Mouse (Mus musculus): ENCODE results near the gene Icos. TPM values are rescaled to one million over a fixed set of nuclear protein-coding genes. Genes with fewer than 3 reads are reported as not detected.

Icos gene
- total RNA-seq, 2 experiments from 2014 or later = 0.08 to 0.34 TPM

DNA sequence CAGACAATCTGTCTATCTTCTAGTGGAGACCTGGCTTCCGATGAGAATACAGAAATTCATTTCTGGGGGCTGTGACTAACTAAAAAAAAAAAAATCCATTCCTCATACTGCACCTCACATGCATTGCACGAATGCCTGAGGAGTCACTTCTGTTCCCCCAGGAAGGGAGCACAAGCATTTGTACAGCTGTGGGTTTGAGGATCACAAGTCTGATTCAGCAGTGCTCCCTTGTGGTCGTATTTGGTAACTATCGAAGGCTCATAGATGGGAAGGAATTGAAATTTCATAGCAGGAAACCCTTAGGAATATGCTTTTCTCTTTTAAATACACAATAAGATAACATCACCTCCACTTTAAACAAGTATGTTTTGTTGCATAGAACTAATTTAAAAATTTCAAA, 16.6 kb upstream of the Icos start:
- no peak for DNase-seq (ENCODE audit: low spot score in 2 of 2)

DNA sequence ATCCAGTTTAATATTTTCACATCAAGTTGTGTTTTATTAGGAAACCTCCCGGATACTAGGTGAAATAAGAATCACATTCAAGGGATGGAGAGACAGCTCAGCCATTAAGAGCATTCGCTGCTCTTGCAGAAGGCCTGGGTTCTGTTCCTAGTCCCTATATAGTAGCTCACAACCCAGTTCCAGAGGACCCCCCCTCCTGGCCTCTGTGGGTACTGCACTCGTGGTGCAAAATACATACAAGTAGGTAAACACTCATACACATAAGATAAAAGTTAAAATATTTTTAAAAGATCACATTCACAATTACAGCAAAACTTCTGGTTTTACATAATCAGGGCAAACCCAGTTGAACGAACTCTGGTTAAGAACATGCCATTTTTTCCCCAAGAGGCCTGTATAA, 15.6 kb upstream of the Icos start:
- DNase-seq (ENCODE audit: low spot score in 2 of 2) = no peak

DNA sequence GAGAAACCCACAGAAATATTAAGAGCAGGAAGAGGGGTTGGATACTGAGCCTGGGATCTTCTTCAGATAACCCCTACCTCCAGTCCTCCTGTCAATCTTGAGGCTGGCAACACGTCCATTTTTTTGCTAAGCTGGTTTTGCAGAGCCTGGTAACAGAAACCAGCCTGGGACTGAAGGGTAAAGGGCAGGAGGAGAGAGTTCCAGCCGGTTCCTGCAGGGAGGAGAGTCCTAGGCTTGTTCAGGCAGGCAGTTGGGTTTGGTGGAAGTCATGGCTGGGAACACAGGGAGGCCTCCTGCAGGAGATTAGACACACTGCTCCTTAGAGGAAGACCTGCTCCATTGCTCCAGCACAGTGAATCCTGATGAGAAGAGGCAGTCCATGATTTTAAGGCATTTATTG, 10.2 kb upstream of the Icos start:
- no peak for DNase-seq (ENCODE audit: low spot score in 2 of 2)

DNA sequence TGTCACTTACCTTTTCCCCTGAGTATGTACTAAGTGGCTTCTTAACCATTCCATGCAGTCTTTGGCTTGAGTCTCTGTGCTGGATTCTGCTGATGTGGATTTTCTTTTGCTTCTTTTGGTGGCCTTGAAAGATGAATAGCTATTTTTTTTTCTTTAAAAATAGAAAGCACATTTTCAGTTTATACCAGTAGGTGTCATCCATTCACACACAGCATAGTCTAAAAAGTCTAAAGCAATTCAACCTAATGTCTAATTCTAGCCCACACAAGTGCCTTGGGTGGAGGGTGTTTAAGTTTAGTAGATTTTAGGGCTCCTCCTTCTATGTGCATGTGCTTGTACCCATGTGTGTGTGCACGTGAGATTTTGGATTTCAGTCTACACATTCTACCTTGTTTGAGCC, 6.9 kb upstream of the Icos start:
- no peak for DNase-seq (ENCODE audit: low spot score in 2 of 2)

DNA sequence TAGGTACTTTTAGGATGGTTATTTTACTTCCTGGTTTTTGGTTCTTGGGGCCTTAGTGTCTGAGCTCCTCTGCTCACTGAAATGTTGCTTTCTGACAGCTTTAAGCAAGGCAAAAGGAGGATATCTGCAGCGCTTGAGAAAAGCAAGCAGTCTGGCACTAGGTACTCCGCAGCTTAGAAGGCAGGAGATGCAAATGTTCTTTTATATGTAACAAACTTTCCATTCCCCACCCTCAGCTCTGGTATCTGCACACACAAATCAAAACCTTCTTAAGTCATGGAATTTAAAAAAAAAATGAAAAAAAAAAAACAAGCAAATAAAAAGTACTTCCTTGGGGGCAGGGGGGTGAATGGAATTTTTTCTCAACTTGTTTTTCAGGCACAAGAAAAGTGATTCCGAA, 3.5 kb upstream of the Icos start:
- DNase-seq (ENCODE audit: low spot score in 2 of 2) = no peak

DNA sequence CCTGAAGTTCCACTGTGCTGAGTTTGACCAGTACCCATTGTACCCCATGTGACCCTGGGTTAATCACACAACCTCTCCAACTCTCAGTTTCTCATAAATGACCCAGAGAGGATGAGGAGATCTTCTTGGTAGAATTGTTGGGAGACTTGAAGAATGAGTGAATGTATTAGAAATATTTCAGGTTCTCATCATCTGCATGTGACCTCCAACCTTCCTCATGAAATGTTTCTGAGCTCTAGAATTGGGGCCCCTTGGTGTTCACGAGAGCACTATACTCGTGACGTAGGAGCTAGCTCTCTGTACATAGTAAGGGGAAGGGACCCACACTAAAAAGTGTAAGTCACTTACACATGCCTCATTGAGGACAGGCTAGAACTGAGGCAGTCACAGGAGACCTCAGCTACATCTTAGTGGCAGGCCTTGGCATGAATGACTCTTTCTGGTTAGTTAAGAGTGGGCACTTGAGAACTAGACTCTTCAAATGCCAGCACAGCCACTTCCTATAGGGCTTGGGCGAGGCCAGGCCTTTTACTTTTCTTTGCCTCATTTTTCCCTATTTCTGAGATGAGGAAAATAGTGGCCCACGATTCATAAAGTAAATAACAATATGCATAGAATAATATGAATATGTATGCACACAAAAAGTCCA, 2.0 kb upstream of the Icos start:
- DNase-seq (ENCODE audit: low spot score in 2 of 2) = no peak

DNA sequence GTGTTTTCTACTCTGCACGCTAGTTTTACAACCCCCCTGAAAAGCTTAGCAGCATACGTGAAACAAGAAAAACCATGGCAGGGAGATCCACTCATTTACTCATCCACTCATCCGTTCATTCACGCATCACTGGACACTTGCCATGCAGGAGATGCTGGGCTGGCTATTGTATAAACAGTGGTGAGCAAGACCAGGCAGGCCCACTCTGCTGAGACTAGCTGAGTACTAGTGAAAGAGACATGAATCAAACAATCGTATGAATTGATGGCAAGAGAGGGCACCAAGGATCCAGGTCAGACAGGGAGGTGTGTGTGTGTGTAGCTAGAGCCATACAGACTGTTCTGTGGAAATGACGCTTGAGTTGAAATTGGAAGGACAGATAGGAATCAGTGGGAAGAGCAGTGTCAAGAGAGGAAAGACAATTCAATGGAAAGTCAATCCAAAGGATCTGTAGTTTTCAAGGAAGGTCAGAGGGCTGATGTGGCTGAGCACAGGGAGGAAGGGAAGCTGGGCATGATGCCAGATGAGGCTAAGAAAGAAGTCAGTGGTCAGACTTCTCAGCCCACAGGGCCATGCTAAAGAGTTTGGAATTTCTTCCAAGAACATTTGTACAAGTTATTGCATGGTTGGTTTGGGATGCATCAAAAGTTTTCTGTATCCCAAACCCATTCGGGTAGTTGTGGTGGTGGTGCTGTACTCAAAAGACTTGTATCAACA, 1.6 kb downstream of the Icos start:
- no peak for DNase-seq (ENCODE audit: low spot score in 2 of 2)

DNA sequence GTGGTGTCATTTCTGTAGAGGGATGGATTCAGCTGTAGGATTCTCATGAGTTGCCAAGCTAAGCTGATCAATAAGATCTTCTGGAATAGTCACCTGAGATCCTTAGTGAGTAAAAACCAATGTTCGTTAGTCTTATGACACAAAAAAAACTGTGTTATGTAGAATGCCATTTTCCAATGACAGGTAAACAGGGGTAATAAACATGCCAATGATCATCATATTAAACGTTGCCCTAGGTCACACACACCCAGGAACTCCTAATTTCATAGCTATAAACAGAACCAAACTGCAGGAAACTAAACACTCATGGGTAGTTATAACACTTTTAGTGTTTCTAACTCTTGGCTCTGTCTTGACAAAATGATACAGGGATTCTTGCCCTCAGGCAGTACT, 2.1 kb downstream of the Icos start:
- DNase-seq (ENCODE audit: low spot score in 2 of 2) = no peak

DNA sequence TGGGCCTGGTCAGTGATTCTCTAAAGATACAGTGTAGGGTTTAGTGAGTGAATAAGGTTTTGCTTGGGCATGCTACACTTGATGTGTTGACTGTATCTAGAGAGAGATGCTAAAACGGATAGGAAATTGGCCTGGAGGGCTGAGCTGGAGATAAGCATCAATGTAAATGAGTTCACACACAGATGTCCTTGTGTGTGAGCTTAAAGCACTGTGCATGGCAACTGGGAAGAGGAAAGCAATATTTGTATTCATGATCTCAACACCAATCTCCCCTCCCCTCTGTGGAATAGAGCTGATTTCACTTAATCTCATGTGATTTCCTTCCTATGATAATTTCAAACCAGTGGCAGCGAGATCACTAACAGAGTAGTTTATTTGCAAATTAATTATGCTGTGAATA, 7.3 kb downstream of the Icos start:
- no peak for DNase-seq (ENCODE audit: low spot score in 2 of 2)

DNA sequence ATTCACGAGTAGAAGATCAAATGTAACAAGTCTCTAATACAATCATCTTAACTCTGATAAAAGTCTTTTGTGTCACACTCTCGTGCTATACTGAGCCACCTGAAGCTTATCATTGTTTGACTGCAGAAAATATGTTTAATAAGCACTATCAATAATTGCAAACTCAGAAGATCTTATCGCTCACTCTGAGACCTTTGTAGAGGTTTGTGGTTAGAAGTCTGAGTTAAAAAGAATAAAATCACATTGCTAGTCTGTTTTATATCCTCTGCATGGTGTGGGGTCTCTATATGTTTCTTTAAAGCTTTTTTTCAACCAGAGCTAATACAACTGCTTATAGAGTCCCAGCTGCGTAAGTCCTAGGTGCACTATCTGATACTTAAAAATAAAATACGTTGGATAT, 8.4 kb downstream of the Icos start:
- DNase-seq (ENCODE audit: low spot score in 2 of 2) = no peak

DNA sequence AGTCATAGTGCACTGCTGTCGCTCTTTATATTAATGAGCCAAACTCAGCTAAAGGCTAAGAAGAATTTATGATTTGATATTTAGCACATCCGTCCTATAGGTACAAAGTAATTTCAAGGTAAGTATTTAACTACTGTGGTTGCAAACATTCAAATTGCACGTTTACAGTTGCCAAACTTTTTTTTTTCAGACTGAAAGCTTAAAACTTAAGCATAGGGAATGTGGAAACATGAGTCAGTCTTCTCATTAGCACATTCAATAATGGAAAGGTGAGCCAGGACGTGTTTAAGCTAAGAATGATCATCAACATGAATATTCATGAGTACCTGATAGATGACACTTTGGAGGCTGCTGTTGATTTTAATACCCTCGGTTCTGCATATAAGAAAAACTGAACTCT, 11.4 kb downstream of the Icos start:
- no peak for DNase-seq (ENCODE audit: low spot score in 2 of 2)

DNA sequence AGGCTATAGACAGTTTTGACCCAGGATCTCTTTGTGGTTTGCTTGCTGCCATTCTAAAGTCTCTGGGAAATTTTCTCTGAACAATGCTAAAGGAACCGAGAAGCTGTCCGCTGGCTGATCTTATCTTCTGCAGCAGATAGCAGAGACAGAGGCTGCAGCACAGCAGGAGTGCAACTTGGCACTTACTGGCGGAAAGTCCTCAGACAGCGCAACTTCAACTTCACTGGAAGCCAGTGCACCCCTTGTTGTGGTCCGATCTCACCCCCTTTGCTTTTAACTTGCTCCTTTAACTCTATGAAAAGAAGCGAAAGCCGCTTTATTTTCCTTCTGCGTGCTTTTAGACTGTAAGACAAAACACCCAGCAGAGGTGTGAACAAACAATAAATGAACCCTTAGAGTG, 12.6 kb downstream of the Icos start:
- DNase-seq (ENCODE audit: low spot score in 2 of 2) = no peak

DNA sequence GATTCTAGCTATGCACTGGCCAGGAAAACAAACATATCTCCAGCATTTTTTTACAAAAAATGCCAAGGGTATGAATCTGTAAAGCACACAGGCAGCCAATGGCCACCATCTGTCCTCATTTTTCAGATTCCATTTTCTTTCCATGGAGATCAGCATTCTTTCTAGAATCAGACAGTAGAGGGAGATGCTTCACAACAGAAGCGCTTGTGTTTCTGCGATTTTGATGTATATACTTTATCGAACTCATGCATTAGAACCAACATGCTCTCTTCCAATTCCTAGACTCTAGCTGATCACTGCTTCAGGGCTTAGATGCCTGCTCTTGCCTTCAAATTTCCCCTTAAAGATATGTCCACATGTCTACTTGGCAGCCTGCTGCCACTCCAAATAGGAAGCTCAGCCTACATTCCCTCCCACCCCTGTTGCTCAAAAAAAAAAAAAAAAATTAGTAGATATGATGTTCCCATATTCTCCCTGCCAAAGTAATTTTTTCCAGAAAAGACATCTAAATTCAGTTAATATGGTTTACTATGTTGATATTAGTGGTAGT, 20.4 kb downstream of the Icos start:
- DNase-seq (ENCODE audit: low spot score in 2 of 2) = no peak

DNA sequence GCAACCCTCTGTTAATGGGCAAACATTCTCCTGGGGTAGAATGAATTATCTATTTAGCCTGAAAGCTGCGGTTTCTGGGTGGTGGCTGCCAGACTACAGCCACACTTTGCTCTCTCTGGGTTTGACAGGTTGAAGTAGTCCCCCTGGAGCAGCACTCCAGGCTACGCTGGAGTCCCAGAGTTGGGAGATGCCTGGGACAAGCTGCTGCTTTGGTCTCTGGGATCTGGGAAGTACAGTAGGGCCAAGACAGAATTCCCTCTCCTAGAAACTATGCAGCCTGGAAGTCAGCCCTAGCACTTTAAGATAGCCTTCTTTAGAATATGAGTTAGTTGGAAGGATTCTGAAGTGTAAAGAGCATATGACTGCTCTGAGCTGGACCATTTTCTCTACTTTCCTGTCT, 21.0 kb downstream of the Icos start:
- DNase-seq (ENCODE audit: low spot score in 2 of 2) = no peak

DNA sequence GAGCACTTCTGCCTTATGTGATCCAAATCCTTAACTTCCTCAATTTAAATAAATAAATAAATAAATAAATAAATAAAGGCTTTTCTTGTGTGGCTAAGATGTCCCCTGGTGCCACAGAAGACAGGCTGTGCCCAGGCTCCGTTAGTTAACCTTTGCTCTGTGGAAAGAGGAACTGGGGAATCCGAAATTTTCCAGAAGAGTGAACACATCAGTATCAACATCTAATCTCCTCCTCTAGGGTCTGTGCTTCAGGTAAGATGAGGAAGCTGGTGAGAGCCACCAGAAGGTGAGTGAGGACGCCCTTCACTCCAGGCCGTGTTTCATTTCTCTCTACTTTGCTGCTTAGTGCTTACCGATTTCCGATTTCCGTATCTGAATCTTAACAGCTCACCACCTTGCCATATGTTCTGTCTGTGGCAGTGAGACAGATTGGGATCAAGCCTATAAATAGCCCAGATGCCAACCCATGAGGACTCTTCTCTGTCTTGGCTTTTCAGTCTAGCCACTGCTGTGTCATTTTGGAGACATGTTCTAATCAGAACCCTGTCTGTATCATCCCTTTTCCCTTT, 24.1 kb downstream of the Icos start:
- DNase-seq (ENCODE audit: low spot score in 2 of 2) = no peak

DNA sequence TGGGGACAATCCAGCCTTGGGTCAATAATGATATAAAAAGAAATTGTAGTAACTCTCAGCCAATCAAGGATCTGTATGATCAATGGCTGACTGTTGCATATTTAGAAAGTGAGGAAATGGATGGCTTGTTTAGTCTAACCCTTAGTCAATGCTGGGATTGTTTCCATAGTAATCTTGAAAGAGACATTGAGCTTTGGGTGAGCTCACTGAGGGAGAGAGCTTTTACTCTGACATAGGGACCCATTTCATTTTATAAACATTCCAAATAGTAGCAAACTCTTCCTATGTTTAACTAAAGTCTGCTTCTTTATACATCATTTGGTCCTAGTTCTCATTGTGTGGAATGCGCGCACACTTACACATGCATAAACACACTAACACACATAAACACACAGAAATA, 28.5 kb downstream of the Icos start:
- no peak for DNase-seq (ENCODE audit: low spot score in 2 of 2)

DNA sequence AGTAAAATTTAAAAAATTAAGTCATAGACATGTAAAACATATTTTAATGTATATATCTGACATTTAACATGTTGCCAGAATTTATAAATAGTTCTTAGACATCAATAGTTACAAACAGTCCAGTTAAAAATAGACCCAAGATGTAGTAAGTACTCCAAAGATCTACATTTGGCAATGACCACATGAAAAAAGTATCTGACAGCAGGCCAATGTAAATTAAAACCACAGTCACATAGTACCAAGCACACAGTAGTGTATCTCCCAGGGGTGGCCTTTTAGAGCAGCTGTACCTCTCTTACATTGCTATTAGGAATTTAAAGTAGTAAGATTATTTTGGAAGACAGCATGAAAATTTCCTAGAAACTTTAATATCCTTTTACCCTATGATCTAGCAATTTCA, 29.8 kb downstream of the Icos start:
- no peak for DNase-seq (ENCODE audit: low spot score in 2 of 2)

DNA sequence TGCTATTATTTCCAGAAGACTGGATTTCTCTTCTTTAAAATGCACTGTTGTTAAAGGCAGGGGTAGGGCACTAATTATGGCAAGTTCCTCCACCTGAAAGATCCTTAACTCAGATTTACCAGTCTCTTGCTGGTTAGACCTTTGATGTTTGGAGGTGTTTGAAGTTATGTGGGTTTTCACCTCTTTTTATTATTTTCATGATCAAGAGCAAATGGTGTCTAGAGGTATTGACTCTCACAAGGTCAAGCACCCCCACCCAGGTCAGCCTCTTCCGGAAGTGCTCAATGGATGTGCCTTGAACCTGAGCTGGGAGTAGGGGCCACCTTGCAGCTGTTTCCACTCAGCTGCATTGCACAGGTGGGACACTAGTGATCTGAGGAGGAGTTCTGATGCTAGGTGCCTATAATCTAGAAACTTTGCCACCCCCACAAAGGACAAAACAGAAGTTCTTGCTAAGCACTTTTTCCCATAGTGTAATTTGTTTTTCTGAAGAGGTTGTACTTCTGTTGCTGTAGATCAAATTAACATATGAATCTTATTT, 38.9 kb downstream of the Icos start:
- DNase-seq (ENCODE audit: low spot score in 2 of 2) = no peak

DNA sequence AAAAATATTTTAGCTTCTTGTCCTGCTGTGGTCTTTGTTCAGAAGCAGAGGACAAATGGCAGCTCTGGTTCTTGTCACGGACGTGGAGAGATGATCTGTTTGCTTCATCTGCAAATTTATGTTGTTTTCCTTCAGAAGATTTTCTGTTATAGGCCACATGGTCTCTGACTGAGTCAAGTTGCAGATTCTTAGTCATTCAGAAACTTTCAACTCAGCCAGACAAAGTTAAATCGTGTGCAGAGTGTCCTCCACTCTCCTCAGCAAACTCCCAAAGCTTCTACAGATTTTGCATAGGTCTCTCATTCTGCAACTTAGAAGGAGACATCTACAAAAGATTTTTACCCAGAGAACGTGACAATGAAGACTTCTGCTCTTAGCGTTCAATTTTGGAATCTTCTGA, 49.0 kb downstream of the Icos start:
- no peak for DNase-seq (ENCODE audit: low spot score in 2 of 2)

DNA sequence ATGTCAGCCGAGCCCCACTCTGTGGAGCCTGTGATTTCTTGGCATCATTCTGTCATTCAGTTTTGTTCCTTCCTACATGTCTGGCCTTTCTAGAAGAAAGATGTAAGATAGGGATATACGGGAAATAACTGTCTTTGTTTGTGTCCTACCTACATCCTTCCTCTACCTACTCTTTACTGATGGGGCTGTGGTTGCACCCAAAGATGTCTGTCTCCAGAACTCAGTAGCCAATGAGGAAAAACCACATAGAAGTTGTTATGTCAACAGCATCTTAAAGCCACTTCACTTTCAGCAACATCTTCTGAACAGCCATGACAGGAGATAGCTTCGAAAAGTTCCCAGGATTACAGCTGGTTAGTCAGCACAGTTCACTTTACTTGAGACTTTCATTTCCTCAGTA, 49.8 kb downstream of the Icos start:
- no peak for DNase-seq (ENCODE audit: low spot score in 2 of 2)

DNA sequence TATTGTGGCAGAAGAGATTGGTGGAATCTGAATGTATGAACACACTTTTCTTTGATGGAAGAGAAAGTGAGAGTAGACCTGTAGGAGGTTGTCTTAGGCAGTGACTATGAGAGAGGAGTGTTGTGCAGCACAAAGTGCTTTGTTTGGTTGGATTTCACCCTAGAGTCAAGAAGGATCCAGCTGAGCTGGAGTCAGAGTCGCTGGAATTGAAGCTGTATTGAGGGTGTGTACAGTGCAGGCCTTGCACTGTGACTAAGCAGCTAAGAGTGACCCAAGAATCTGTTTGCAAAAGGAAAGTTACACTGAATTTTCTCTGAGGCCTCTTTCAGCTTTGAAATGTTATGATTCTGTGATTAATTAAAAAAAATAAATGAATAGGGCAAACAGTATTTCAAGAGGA, 52.2 kb downstream of the Icos start:
- no peak for DNase-seq (ENCODE audit: low spot score in 2 of 2)

DNA sequence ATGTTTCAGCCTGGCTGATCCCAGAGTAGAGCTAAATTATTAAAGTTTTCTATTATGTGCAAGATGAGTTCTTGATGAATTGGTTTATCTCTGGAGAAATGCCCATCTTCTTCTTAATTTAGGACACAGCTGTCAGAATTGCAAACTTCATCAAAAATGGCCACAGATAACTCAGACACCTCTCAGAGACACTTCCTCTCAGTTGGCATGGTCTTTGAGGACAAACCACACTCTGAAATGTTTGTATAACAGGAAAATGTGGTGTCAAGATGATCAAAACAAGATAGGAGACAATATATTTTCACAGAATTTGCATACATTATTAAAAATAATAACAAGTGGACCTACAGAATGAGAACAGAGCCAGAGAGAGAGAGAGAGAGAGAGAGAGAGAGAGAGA, 52.8 kb downstream of the Icos start:
- DNase-seq (ENCODE audit: low spot score in 2 of 2) = no peak

Data from adrenal gland, postnatal 4 days (tissue).